Mouse (Mus musculus): Measurements from ENCODE around the gene Gm595.

Gene Gm595

GRCm38 (mm10) chrX:48877613-48878012 lies at the start of gene Gm595:
Gm595 (minus strand) TSS chrX:48877713.
- no peak for DNase-seq

DNA sequence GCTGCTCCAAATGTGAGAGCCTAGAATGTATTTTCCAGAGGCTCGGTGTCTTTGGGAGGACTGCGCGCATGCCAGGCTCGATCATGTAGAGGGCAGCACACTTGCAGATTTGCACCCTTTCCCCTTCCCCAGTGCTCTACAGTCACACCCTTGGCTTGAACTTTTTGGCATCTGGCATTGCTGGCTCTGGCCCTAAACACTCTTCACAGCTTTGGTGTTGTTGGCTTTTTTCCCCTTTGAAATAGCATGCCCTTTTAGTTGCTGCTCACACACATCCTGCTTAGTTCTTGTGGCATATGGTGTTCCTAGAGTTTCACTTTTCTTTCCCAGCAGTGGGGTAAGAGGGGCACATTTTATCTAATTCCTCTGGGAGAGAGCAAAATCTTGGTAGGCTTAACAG lies 30.9 kb upstream of the Gm595 start:
- no peak for DNase-seq

DNA sequence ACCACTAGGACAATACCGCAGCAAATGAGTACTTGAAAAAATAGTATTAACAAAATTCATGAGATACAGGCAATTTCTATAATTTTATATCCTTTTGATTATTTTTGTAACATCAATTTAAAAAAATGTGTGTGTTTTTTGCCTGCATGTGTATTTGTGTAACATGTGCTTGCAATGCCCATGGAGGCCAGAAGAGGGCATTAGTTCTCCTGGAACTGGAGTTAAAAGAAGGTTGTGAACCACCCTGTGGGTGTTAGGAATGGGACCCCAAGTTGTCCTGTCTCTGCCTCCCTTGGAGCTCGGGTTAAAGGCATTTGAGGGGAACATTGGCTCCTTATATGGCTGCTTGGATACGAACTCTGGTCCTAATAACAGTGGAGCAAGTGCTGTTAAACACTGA lies 26.2 kb upstream of the Gm595 start:
- DNase-seq, result no peak

GRCm38 (mm10) chrX:48899555-48899954 lies 22.0 kb upstream of the Gm595 start:
- DNase-seq, result no peak

DNA sequence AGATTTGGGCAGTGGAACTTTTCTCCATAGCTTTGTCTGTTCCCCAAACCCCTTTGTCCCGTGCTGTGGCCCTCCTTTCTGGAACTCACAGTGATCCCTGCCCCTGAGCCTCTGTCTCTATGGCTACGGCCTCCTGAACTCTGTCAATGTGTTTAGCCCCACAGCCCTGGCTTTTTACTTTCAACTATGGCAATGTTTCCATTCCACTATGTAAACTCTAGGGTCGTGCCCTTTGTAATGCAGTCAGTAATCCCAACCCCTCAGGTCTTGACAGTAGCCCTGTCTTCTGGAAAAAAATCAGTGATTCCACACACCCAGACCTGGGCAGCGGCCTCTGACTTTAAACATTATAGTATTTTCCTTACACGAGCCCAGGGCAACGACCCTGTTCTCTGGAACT lies 19.3 kb upstream of the Gm595 start:
- DNase-seq, result no peak

GRCm38 (mm10) chrX:48893946-48894345 lies 16.4 kb upstream of the Gm595 start:
- no peak for DNase-seq

- DNase-seq, result no peak
Observed at GRCm38 (mm10) chrX:48890259-48890658, 12.7 kb upstream of the Gm595 start.

DNA sequence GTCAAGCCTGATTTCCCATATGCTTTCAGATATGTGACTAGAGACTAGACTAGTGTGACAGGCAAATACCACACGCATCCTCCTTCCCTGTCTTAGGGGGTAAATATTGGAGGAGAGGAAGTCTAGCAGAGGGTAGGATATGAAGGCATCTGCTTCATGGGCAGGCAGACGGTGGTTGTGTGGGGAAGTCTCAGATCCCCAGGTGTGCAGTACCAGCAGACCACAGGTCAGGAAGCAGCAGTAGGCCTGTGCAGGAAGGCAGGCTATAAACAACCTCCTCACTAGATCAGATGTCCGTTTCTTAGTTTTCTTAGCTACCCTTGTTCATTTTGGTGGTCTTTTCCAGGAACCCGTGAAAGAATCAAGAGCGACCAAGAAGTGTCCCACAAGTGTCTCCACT lies 7.1 kb upstream of the Gm595 start:
- DNase-seq, result no peak
